Mouse (Mus musculus) intestine, postnatal 0 days (tissue): ENCODE results near the gene Bcas3. TPM values are rescaled to one million over a fixed set of nuclear protein-coding genes. Genes with fewer than 3 reads are reported as not detected.

Experiments
- ATAC-seq: fragments of 200-750 bp; cut with Nextera tagmentation; 2 replicates; pipeline ENCODE4 v1.8.0; 2017; ENCODE audit warnings: mild to moderate bottlenecking, moderate TSS enrichment, moderate library complexity
- H3K27ac ChIP-seq: fragments of 300-500 bp; sonication (generic); 2 replicates; pipeline ENCODE4 v1.5.1; 2014; ENCODE audit warnings: mild to moderate bottlenecking, low read depth, low read length, moderate library complexity
- H3K27me3 ChIP-seq: fragments of 300-500 bp; sonication (generic); replicated peaks from 2 replicates; pipeline ENCODE4 v1.6.1; 2014; ENCODE audit warnings: low read length, mixed read lengths; ENCODE audit not compliant: control insufficient read depth, insufficient read depth
- H3K36me3 ChIP-seq: fragments of 300-500 bp; sonication (generic); 2 replicates; pipeline ENCODE4 v1.6.1; 2014; ENCODE audit warnings: mild to moderate bottlenecking, moderate library complexity; ENCODE audit not compliant: control insufficient read depth, insufficient read depth
- H3K4me1 ChIP-seq: fragments of 300-500 bp; sonication (generic); replicated peaks from 2 replicates; pipeline ENCODE4 v1.6.1; 2014; ENCODE audit warnings: antibody characterized with exemption, low read length, mixed read lengths; ENCODE audit not compliant: control insufficient read depth, insufficient read depth
- H3K4me2 ChIP-seq: fragments of 300-500 bp; sonication (generic); replicated peaks from 2 replicates; pipeline ENCODE4 v1.6.1; 2014; ENCODE audit warnings: low read depth, mild to moderate bottlenecking, moderate library complexity
- H3K4me3 ChIP-seq: fragments of 300-500 bp; sonication (generic); 2 replicates; pipeline ENCODE4 v1.5.1; 2014; ENCODE audit warnings: low read depth, low read length
- H3K9ac ChIP-seq: fragments of 300-500 bp; sonication (generic); 2 replicates; pipeline ENCODE4 v1.6.1; 2014; ENCODE audit warnings: mild to moderate bottlenecking, low read depth, low read length
- H3K9me3 ChIP-seq: fragments of 300-500 bp; sonication (generic); 2 replicates; pipeline ENCODE4 v1.6.1; 2016; ENCODE audit warnings: mixed run types; ENCODE audit not compliant: control insufficient read depth
- CTCF ChIP-seq: sonication (generic); IDR thresholded peaks from 2 replicates; pipeline ENCODE4 v1.5.1; 2016; ENCODE audit warnings: low read depth, mild to moderate bottlenecking, control low read depth, antibody characterized with exemption, moderate library complexity
- WGBS: fragments of 180-500 bp; shearing (Covaris S2); extraction: QIAGEN DNeasy Blood & Tissue Kit; methylation state at CpG from one replicate; pipeline ENCODE4 v1.1.7; 2014; 5-methylcytosine and 5-hydroxymethylcytosine counted together
- polyA plus RNA-seq: library from polyadenylated mRNA; unstranded; fragments of >200 nt; fragmentation: Nextera tagmentation; extraction: Ambion mirVana; gene quantifications from 2 replicates; pipeline ENCODE4 v1.2.1, GENCODE M21; 2015

The Bcas3 gene
- polyA plus RNA-seq, 1 experiment from 2014 or later, result 17.2 TPM

- Histone ChIP-seq H3K9ac (no peak overlapping the region), H3K27ac (no peak overlapping the region), H3K4me1 (peaks cover 2% of the 10 kb centered on the region), H3K36me3 (no peaks in the 10 kb centered on the region), H3K9me3 (no peaks in the 10 kb centered on the region), H3K27me3 (no peaks in the 10 kb centered on the region), H3K4me2 (no peak overlapping the region), H3K4me3 (no peak overlapping the region)
- ATAC-seq, result no peak
- no peak for TF ChIP-seq CTCF
- WGBS, result 67% methylated on average over 10 of the region's 10 CpGs
Measured at GRCm38 (mm10) chr11:85672881-85673475, 320.0 kb downstream of the Bcas3 start.

- WGBS, result 40% methylated on average over 4 of the region's 4 CpGs
- no peak overlapping the region; the same call in 1 of the 2 replicates for H3K27ac ChIP-seq
- H3K4me1 ChIP-seq, result peaks cover 2% of the 10 kb centered on the region
- H3K4me3 ChIP-seq, result no peak overlapping the region
- H3K9ac ChIP-seq, result no peak overlapping the region
- no peak for TF ChIP-seq CTCF
- no peak overlapping the region for H3K4me2 ChIP-seq
- no peaks in the 10 kb centered on the region for H3K36me3 ChIP-seq
- ATAC-seq, result no peak
- H3K27me3 ChIP-seq, result no peaks in the 10 kb centered on the region
- H3K9me3 ChIP-seq, result no peaks in the 10 kb centered on the region
Measured at GRCm38 (mm10) chr11:85675244-85675643, 322.3 kb downstream of the Bcas3 start.

- Histone ChIP-seq H3K9ac (no peak overlapping the region), H3K4me3 (no peak overlapping the region), H3K27me3 (no peaks in the 10 kb centered on the region), H3K9me3 (no peaks in the 10 kb centered on the region), H3K27ac (no peak overlapping the region), H3K4me2 (no peak overlapping the region), H3K36me3 (no peaks in the 10 kb centered on the region), H3K4me1 (peaks cover 2% of the 10 kb centered on the region)
- 46% methylated on average over 10 of the region's 10 CpGs for WGBS
- peak; percentile 38 for TF ChIP-seq CTCF
- ATAC-seq, result no peak
Measured at GRCm38 (mm10) chr11:85676357-85677004, 323.5 kb downstream of the Bcas3 start.

- Histone ChIP-seq H3K27me3 (no peaks in the 10 kb centered on the region), H3K4me3 (no peak overlapping the region), H3K9me3 (no peaks in the 10 kb centered on the region), H3K4me1 (peaks cover 2% of the 10 kb centered on the region), H3K4me2 (no peak overlapping the region), H3K36me3 (no peaks in the 10 kb centered on the region), H3K27ac (no peak overlapping the region), H3K9ac (no peak overlapping the region)
- no peak for TF ChIP-seq CTCF
- 81% methylated on average over 5 of the region's 5 CpGs for WGBS
- no peak for ATAC-seq
Measured at GRCm38 (mm10) chr11:85678666-85679065, 325.7 kb downstream of the Bcas3 start.

- Histone ChIP-seq H3K9me3 (no peaks in the 10 kb centered on the region), H3K27me3 (no peaks in the 10 kb centered on the region), H3K9ac (no peak overlapping the region), H3K4me3 (no peak overlapping the region), H3K27ac (no peak overlapping the region), H3K4me1 (no peaks in the 10 kb centered on the region), H3K4me2 (no peak overlapping the region), H3K36me3 (no peaks in the 10 kb centered on the region)
- ATAC-seq, result no peak
- TF ChIP-seq CTCF, result no peak
- WGBS, result 90% methylated on average over 11 of the region's 11 CpGs
Measured at GRCm38 (mm10) chr11:85681580-85682419, 328.8 kb downstream of the Bcas3 start.

- TF ChIP-seq CTCF, result no peak
- H3K27me3 ChIP-seq, result no peaks in the 10 kb centered on the region
- no peaks in the 10 kb centered on the region for H3K36me3 ChIP-seq
- H3K9me3 ChIP-seq, result no peaks in the 10 kb centered on the region
- H3K4me2 ChIP-seq, result no peak overlapping the region
- WGBS, result 58% methylated on average over 2 of the region's 2 CpGs
- no peaks in the 10 kb centered on the region for H3K4me1 ChIP-seq
- no peak overlapping the region for H3K9ac ChIP-seq
- no peak overlapping the region for H3K27ac ChIP-seq
- ATAC-seq, result no peak
- H3K4me3 ChIP-seq, result no peak overlapping the region
Measured at GRCm38 (mm10) chr11:85684981-85685380, 332.0 kb downstream of the Bcas3 start.
